Mouse (Mus musculus) small intestine, adult 2 months (tissue): ENCODE data around the gene Adgrf3. TPM values are rescaled to one million over a fixed set of nuclear protein-coding genes. Genes with fewer than 3 reads are reported as not detected.
A peak's percentile ranks its signal among the peaks of the same experiment; 100 is the strongest.

Source experiments
- H3K27ac ChIP-seq: fragments of 200-500 bp; 2 replicates; pipeline ENCODE4 v1.5.1; 2012; ENCODE audit warnings: low read depth, low read length, control low read depth, inconsistent platforms; ENCODE audit not compliant: insufficient read depth
- H3K27me3 ChIP-seq: fragments of 200-500 bp; 2 replicates; pipeline ENCODE4 v1.6.1; 2012; ENCODE audit warnings: mild to moderate bottlenecking, moderate library complexity, low read length, inconsistent platforms; ENCODE audit not compliant: control insufficient read depth, insufficient read depth
- H3K36me3 ChIP-seq: fragments of 200-500 bp; 2 replicates; pipeline ENCODE4 v1.6.1; 2012; ENCODE audit warnings: mild to moderate bottlenecking, low read length, control low read depth, inconsistent platforms; ENCODE audit not compliant: control insufficient read depth, insufficient read depth
- H3K4me1 ChIP-seq: fragments of 200-500 bp; 2 replicates; pipeline ENCODE4 v1.6.1; 2012; ENCODE audit warnings: low read length, inconsistent platforms, mixed read lengths; ENCODE audit not compliant: control insufficient read depth, insufficient read depth, insufficient read length
- H3K4me3 ChIP-seq: fragments of 200-500 bp; 2 replicates; pipeline ENCODE4 v1.5.1; 2012; ENCODE audit warnings: low read depth, mild to moderate bottlenecking, control low read depth, inconsistent platforms, low read length, moderate library complexity
- CTCF ChIP-seq: fragments of 200-500 bp; IDR thresholded peaks from 2 replicates; pipeline ENCODE4 v1.5.1; 2012; ENCODE audit warnings: low read depth, mild to moderate bottlenecking, control low read depth, inconsistent platforms, low read length, moderate library complexity, mixed read lengths; ENCODE audit not compliant: insufficient replicate concordance, insufficient read length; ENCODE audit errors: extremely low read depth
- POLR2A ChIP-seq: fragments of 200-500 bp; IDR thresholded peaks from 2 replicates; pipeline ENCODE4 v1.6.1; 2012; ENCODE audit warnings: low read depth, mild to moderate bottlenecking, control low read depth, inconsistent platforms, low read length, moderate library complexity
- WGBS: fragments of 180-500 bp; shearing (Covaris S2); methylation state at CpG from one replicate; pipeline ENCODE4 v1.1.7; 2018; 5-methylcytosine and 5-hydroxymethylcytosine counted together
- polyA plus RNA-seq: library from polyadenylated mRNA; depleted of rRNA; stranded (reverse); fragments of >200 nt; gene quantifications from 2 replicates; pipeline ENCODE4 v1.2.3, GENCODE M21; 2012

Adgrf3 gene
- polyA plus RNA-seq, 1 experiment, result 0.04 TPM

- H3K27ac ChIP-seq, result peak overlapping the region; percentile 2; the same call in 1 of the 2 replicates
- TF ChIP-seq CTCF, result no peak
- no peak for TF ChIP-seq POLR2A
- WGBS, result 43% methylated on average over 2 of the region's 2 CpGs
These were observed 30.2 kb upstream of the Adgrf3 start for GRCm38 (mm10) chr5:30235641-30236126.

DNA sequence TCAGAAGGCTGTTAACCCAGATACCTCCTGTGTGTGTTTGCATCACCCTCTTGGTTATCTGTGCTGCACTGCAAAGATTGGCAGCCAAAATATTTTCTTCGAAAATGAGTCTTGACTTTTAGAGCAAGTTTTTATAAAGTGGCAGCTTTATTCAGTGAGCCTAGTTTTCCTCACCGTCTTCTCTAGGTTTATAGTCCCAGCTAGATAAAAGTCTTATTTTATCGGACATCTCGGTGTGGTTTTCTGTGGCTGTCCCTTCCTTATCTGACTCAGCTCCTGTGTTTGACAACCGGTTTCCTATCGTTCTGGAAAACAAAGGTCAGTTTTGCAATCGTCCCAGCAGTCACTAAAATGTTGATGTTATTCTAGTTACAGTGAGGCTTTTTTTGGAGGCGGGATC, 28.5 kb upstream of the Adgrf3 start:
- H3K36me3 ChIP-seq, result peaks cover 5% of the 10 kb centered on the region; the same call in 1 of the 2 replicates
- peaks cover 13% of the 10 kb centered on the region; the same call in 1 of the 2 replicates for H3K4me1 ChIP-seq
- TF ChIP-seq POLR2A (no peak), CTCF (no peak)
- no peak overlapping the region for H3K4me3 ChIP-seq
- peak overlapping the region; percentile 70 for H3K27ac ChIP-seq
- H3K27me3 ChIP-seq, result no peaks in the 10 kb centered on the region
- 17% methylated on average over 8 of the region's 8 CpGs for WGBS

More at GRCm38 (mm10) chr5:30235641-30236126, 30.2 kb upstream of the Adgrf3 start:
- peaks cover 1% of the 10 kb centered on the region; the same call in 1 of the 2 replicates for H3K36me3 ChIP-seq
- peaks cover 15% of the 10 kb centered on the region; the same call in 1 of the 2 replicates for H3K4me1 ChIP-seq
- no peak overlapping the region for H3K4me3 ChIP-seq
- no peaks in the 10 kb centered on the region for H3K27me3 ChIP-seq

DNA sequence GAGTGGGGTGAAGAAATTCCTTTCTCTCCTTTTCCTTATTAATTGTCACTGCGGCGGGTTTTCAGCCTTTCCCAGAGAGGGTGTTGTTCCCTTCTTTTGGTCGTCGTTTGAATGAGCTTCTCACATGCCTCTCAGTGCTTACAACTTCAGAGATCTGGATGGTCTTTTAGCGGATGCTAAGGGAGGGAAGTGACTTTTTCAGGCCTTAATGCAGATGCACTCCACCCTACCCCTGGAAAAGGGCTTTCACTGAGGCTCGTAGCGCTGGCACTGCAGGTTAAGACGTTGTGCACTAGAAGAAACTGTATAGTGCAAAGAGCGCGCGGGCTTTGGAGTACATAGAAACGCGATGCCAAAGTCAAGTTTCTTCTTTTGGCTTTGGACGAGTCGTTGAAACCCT, 27.5 kb upstream of the Adgrf3 start:
- H3K27ac ChIP-seq, result peak overlapping the region; percentile 86
- WGBS, result 3% methylated on average over 15 of the region's 15 CpGs
- H3K4me3 ChIP-seq, result peak overlapping the region; percentile 85
- peaks cover 10% of the 10 kb centered on the region; the same call in 1 of the 2 replicates for H3K4me1 ChIP-seq
- H3K27me3 ChIP-seq, result no peaks in the 10 kb centered on the region
- no peak for TF ChIP-seq CTCF
- no peak for TF ChIP-seq POLR2A
- H3K36me3 ChIP-seq, result peaks cover 5% of the 10 kb centered on the region; the same call in 1 of the 2 replicates

DNA sequence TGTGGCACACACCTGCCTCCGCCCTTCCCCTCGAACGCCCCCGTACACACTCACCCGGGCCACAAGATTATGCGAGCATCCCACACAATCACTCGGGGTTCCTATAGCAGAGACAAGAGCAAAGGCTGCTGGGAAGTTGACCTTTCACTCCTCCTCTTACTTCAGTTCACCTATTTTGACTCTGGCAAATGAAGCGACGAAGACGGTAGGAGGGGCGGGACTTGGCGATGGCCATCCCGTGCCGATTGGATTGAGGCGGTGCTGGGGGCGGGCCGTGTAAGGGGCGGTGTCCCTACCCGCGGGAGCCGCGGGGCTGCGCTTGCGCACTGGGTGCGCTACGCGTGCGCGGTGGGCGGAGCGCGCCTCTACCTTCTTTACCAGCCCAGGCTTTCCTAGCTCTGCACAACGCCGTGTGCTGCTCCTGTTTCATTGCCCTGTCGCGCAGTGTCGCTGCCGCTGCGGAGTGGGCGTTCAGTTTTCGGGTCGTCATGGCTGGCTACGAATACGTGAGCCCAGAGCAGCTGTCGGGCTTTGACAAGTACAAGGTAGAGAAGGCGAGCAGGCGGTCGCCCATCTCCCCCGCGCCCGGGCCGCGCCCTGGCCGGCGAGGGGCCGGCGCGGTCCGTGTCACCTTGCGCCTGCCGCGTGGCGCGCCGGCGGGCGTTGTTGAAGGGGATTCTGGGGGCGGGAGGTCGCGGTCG, 26.9 kb upstream of the Adgrf3 start, which contains the start of gene Selenoi:
Gene Selenoi, plus strand, starts transcription at position 311 of the 701 bp plus-strand sequence.
- Histone ChIP-seq H3K4me1 (peaks cover 10% of the 10 kb centered on the region; the same call in 1 of the 2 replicates), H3K27me3 (no peaks in the 10 kb centered on the region), H3K36me3 (peaks cover 5% of the 10 kb centered on the region; the same call in 1 of the 2 replicates), H3K27ac (peak within 1 kb of the TSS; percentile 87), H3K4me3 (peak within 1 kb of the TSS; percentile 85)
- TF ChIP-seq POLR2A (peak; percentile 98), CTCF (no peak)
- 3% methylated on average over 71 of the region's 71 CpGs for WGBS

- H3K36me3 ChIP-seq, result peaks cover 5% of the 10 kb centered on the region; the same call in 1 of the 2 replicates
- peak overlapping the region; percentile 85 for H3K4me3 ChIP-seq
- peaks cover 8% of the 10 kb centered on the region; the same call in 1 of the 2 replicates for H3K4me1 ChIP-seq
- TF ChIP-seq CTCF, result no peak
- no peaks in the 10 kb centered on the region for H3K27me3 ChIP-seq
- 10% methylated on average over 16 of the region's 16 CpGs for WGBS
- H3K27ac ChIP-seq, result peak overlapping the region; percentile 87
These were observed 26.4 kb upstream of the Adgrf3 start for GRCm38 (mm10) chr5:30231891-30232270.

DNA sequence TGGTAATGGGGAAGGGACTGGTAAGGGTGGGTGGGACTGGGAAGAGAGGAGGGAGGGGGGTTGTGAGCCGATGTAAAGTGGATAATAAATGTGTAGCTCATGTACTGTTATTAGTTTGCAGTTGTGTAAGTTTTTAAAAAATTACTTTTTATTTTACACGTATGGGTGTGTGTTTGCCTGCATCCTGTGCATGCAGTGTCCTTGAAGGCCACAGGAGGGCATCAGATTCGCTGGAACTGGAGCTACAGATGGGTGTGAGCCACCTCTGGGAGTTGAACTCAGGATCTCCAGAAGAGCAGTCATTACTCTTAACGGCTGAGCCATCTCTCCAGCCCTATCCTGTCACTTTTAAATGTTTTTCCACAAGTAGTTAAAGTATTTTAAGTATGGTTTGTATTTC, 25.4 kb upstream of the Adgrf3 start:
- Histone ChIP-seq H3K4me3 (no peak overlapping the region), H3K4me1 (peaks cover under 1% of the 10 kb centered on the region; the same call in 1 of the 2 replicates), H3K36me3 (peaks cover 5% of the 10 kb centered on the region; the same call in 1 of the 2 replicates), H3K27me3 (no peaks in the 10 kb centered on the region), H3K27ac (no peak overlapping the region)
- peak; percentile 60; the same call in 1 of the 2 replicates for TF ChIP-seq CTCF
- TF ChIP-seq POLR2A, result no peak
- WGBS, result 68% methylated on average over 4 of the region's 4 CpGs

GRCm38 (mm10) chr5:30222681-30223080, 17.2 kb upstream of the Adgrf3 start:
- H3K36me3 ChIP-seq, result no peaks in the 10 kb centered on the region
- H3K4me3 ChIP-seq, result no peak overlapping the region
- 97% methylated on average over 8 of the region's 8 CpGs for WGBS
- H3K27me3 ChIP-seq, result no peaks in the 10 kb centered on the region
- H3K4me1 ChIP-seq, result peaks cover 1% of the 10 kb centered on the region; the same call in 1 of the 2 replicates
- no peak for TF ChIP-seq POLR2A
- no peak for TF ChIP-seq CTCF
- H3K27ac ChIP-seq, result no peak overlapping the region
